Mouse (Mus musculus) cerebellum, adult 11 months (tissue): ENCODE data around the gene Zc3hav1.

ENCODE experiments used
- DNase-seq: peaks from one replicate; pipeline ENCODE4 v3.0.0; 2022

Zc3hav1 gene

GRCm38 (mm10) chr6:38292871-38293646 is 61.3 kb downstream of the Zc3hav1 start:
- no peak for DNase-seq

- DNase-seq = no peak
These were observed 70.0 kb downstream of the Zc3hav1 start for GRCm38 (mm10) chr6:38284422-38284821.

- no peak for DNase-seq
These were observed 89.9 kb downstream of the Zc3hav1 start for GRCm38 (mm10) chr6:38264466-38264865.

DNA sequence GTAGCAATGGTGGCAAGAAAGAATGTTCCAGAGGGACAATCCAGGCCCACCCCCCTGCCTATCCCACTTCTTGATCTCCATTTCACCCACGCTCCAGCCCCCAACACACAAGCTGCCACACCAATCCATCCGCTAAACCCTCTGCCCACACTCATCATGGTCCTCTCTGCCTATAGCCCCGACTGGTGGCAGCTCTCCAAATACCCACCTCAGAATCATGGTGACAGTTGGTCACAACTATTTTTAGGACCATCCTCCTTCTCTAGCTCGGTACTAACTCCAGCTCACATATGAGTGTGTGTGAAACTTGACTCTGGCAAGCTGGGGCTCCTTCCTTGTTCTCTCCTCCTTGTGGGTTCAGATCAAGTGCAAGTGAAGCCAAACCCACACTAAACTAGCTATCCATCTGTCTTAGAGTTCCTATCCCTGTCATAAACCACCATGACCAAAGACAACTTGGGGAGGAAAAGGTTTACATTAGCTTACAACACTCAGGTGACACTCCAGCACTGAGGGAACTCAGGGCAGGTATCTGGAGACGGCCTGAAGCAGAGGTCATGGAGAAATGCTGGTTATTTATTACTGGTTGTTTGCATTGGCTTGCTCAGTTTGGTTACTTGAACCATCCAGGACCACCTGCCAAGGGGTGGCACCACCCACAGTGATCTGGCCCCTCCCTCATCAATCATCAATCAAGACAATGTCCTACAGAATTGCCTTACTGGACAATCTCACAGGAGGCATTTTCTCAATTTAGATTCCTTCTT is 90.8 kb downstream of the Zc3hav1 start:
- no peak for DNase-seq

- DNase-seq = no peak
These were observed 92.5 kb downstream of the Zc3hav1 start for GRCm38 (mm10) chr6:38261877-38262276.

GRCm38 (mm10) chr6:38257506-38257905 is 96.9 kb downstream of the Zc3hav1 start:
- no peak for DNase-seq

- DNase-seq = no peak
These were observed 97.6 kb downstream of the Zc3hav1 start for GRCm38 (mm10) chr6:38256793-38257192.

DNA sequence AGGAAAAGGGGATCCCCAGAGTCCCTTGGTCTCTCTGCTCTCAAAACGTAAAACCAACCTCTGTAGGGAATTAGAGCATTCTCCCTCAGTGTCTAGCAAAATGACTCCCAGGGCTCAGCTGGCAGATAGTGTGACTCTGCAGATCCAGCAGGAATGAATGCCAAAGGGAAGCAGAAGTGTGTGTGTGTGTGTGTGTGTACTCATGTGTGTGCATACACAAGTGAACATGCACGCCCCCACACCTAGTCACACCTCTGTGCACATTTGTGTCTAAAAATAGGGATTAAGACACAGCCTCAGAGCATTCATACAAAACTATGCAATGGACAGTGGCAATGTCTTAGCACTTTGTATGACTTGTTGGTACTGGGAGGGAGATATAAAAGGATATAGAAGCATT is 98.6 kb downstream of the Zc3hav1 start:
- DNase-seq = no peak
